Mouse (Mus musculus): ENCODE results near the gene Borcs5.
"Not testable (repeated sequence)": the region's sequence is repeated elsewhere in the genome, so short reads cannot be mapped to it uniquely, and the experiment has no call there.

The Borcs5 gene

GRCm38 (mm10) chr6:134677504-134677903 is 38.2 kb downstream of the Borcs5 start:
- no peak for DNase-seq

- DNase-seq, result no peak
Measured at GRCm38 (mm10) chr6:134678037-134678436, 38.7 kb downstream of the Borcs5 start.

- not testable (repeated sequence) for DNase-seq
Measured at GRCm38 (mm10) chr6:134679330-134679729, 40.0 kb downstream of the Borcs5 start.

GRCm38 (mm10) chr6:134684354-134684915 is 45.1 kb downstream of the Borcs5 start:
- DNase-seq, result no peak

GRCm38 (mm10) chr6:134685040-134685439 is 45.7 kb downstream of the Borcs5 start:
- DNase-seq, result no peak

- no peak for DNase-seq
Measured at GRCm38 (mm10) chr6:134685515-134685914, 46.2 kb downstream of the Borcs5 start.

GRCm38 (mm10) chr6:134694498-134694897 is 55.2 kb downstream of the Borcs5 start:
- DNase-seq, result no peak

GRCm38 (mm10) chr6:134694988-134695387 is 55.7 kb downstream of the Borcs5 start:
- no peak for DNase-seq

GRCm38 (mm10) chr6:134695625-134696024 is 56.3 kb downstream of the Borcs5 start:
- DNase-seq, result no peak

GRCm38 (mm10) chr6:134696146-134696545 is 56.8 kb downstream of the Borcs5 start:
- DNase-seq, result peak; percentile 73

GRCm38 (mm10) chr6:134696554-134696953 is 57.2 kb downstream of the Borcs5 start:
- DNase-seq, result no peak

GRCm38 (mm10) chr6:134698243-134698642 is 58.9 kb downstream of the Borcs5 start:
- no peak for DNase-seq

- peak; percentile 82 for DNase-seq
Measured at GRCm38 (mm10) chr6:134700451-134701210, 61.3 kb downstream of the Borcs5 start.

- no peak for DNase-seq
Measured at GRCm38 (mm10) chr6:134701211-134701602, 61.9 kb downstream of the Borcs5 start.

GRCm38 (mm10) chr6:134702184-134702583 is 62.9 kb downstream of the Borcs5 start:
- DNase-seq, result no peak

- peak; percentile 25 for DNase-seq
Measured at GRCm38 (mm10) chr6:134703053-134703690, 63.9 kb downstream of the Borcs5 start.

- no peak for DNase-seq
Measured at GRCm38 (mm10) chr6:134706467-134706866, 67.2 kb downstream of the Borcs5 start.

- no peak for DNase-seq
Measured at GRCm38 (mm10) chr6:134710020-134710419, 70.7 kb downstream of the Borcs5 start.

- DNase-seq, result no peak
Measured at GRCm38 (mm10) chr6:134713321-134713720, 74.0 kb downstream of the Borcs5 start.

GRCm38 (mm10) chr6:134713897-134714296 is 74.6 kb downstream of the Borcs5 start:
- no peak for DNase-seq

GRCm38 (mm10) chr6:134716168-134716587 is 76.9 kb downstream of the Borcs5 start:
- DNase-seq, result no peak

GRCm38 (mm10) chr6:134717886-134718667 is 78.8 kb downstream of the Borcs5 start:
- DNase-seq, result peak; percentile 34

GRCm38 (mm10) chr6:134718668-134719065 is 79.4 kb downstream of the Borcs5 start:
- no peak for DNase-seq
